Mouse (Mus musculus) liver, adult 2 months (tissue): ENCODE measurements around the gene Speer4e.
"Not testable (repeated sequence)": the region's sequence is repeated elsewhere in the genome, so short reads cannot be mapped to it uniquely, and the experiment has no call there.

Experiments
- CTCF ChIP-seq: fragments of 200-500 bp; IDR thresholded peaks from 2 replicates; pipeline ENCODE4 v1.5.1; 2011; ENCODE audit warnings: low read depth, low read length, control low read depth
- POLR2A ChIP-seq: fragments of 200-500 bp; IDR thresholded peaks from 2 replicates; pipeline ENCODE4 v1.6.1; 2011; ENCODE audit warnings: low read length, control low read depth; ENCODE audit not compliant: insufficient read depth; ENCODE audit errors: extremely low read depth

DNA sequence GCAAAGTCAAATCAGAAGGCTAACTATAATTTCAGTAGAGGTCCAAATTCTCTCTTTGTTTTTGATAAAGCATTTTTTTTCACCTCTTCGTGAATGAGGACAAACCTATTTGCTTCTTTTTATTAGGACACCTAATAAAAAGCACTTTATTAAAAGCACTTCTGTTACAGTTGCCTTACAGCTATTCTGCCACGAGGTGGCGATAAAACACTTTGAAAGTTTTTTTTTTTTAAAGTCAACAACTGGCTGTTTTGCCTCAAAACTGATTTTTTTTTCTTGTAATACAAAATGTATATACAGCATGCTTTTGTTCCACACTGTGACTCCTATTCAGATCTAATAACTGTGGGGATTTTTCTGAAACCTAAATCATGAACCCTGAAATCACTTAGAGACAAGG is 34.7 kb downstream of the Speer4e start:
- TF ChIP-seq CTCF, POLR2A: not testable (repeated sequence)
